Mouse (Mus musculus) testis, adult 2 months (tissue): ENCODE measurements around the gene Fam83b.

Experiments used
- CTCF ChIP-seq: fragments of 200-500 bp; IDR thresholded peaks from 2 replicates; pipeline ENCODE4 v1.5.1; 2012; ENCODE audit warnings: low read depth, mild to moderate bottlenecking, inconsistent platforms, low read length, moderate library complexity; ENCODE audit not compliant: control insufficient read depth, insufficient read depth, insufficient replicate concordance
- POLR2A ChIP-seq: fragments of 200-500 bp; IDR thresholded peaks from 2 replicates; pipeline ENCODE4 v1.6.1; 2012; ENCODE audit warnings: low read depth, mild to moderate bottlenecking, inconsistent platforms, low read length, moderate library complexity; ENCODE audit not compliant: control insufficient read depth

- TF ChIP-seq CTCF (no peak), POLR2A (no peak)
These were observed 45.3 kb downstream of the Fam83b start for GRCm38 (mm10) chr9:76521640-76522039.
